Mouse (Mus musculus): ENCODE results near the gene Prrc2a.

Prrc2a gene

GRCm38 (mm10) chr17:35162730-35163129 lies 2.0 kb downstream of the Prrc2a start:
- DNase-seq (ENCODE audit: low read depth, low spot score), result no peak

- no peak for DNase-seq (ENCODE audit: low read depth, low spot score)
Measured at GRCm38 (mm10) chr17:35162121-35162520, 2.6 kb downstream of the Prrc2a start.

GRCm38 (mm10) chr17:35161421-35161820 lies 3.3 kb downstream of the Prrc2a start:
- no peak for DNase-seq (ENCODE audit: low read depth, low spot score)

GRCm38 (mm10) chr17:35159638-35160037 lies 5.1 kb downstream of the Prrc2a start:
- no peak for DNase-seq (ENCODE audit: low read depth, low spot score)

GRCm38 (mm10) chr17:35158850-35159593 lies 5.7 kb downstream of the Prrc2a start:
- DNase-seq (ENCODE audit: low read depth, low spot score), result no peak

- DNase-seq (ENCODE audit: low read depth, low spot score), result no peak
Measured at GRCm38 (mm10) chr17:35157661-35158175, 7.0 kb downstream of the Prrc2a start.

GRCm38 (mm10) chr17:35157254-35157653 lies 7.4 kb downstream of the Prrc2a start:
- DNase-seq (ENCODE audit: low read depth, low spot score), result no peak

GRCm38 (mm10) chr17:35156461-35157200 lies 8.1 kb downstream of the Prrc2a start:
- DNase-seq (ENCODE audit: low read depth, low spot score), result no peak

- DNase-seq (ENCODE audit: low read depth, low spot score), result no peak
Measured at GRCm38 (mm10) chr17:35155451-35155850, 9.2 kb downstream of the Prrc2a start.

GRCm38 (mm10) chr17:35154616-35155015 lies 10.1 kb downstream of the Prrc2a start:
- DNase-seq (ENCODE audit: low read depth, low spot score), result no peak

- DNase-seq (ENCODE audit: low read depth, low spot score), result no peak
Measured at GRCm38 (mm10) chr17:35153931-35154330, 10.8 kb downstream of the Prrc2a start.

GRCm38 (mm10) chr17:35153077-35153476 lies 11.6 kb downstream of the Prrc2a start:
- no peak for DNase-seq (ENCODE audit: low read depth, low spot score)

- DNase-seq (ENCODE audit: low read depth, low spot score), result no peak
Measured at GRCm38 (mm10) chr17:35152121-35152520, 12.6 kb downstream of the Prrc2a start.

- DNase-seq (ENCODE audit: low read depth, low spot score), result no peak
Measured at GRCm38 (mm10) chr17:35147922-35148639, 16.6 kb downstream of the Prrc2a start.

- no peak for DNase-seq (ENCODE audit: low read depth, low spot score)
Measured at GRCm38 (mm10) chr17:35147348-35147747, 17.3 kb downstream of the Prrc2a start.

GRCm38 (mm10) chr17:35146139-35146538 lies 18.6 kb downstream of the Prrc2a start:
- DNase-seq (ENCODE audit: low read depth, low spot score), result no peak

GRCm38 (mm10) chr17:35141971-35142370 lies 22.7 kb downstream of the Prrc2a start:
- DNase-seq (ENCODE audit: low read depth, low spot score), result no peak

- no peak for DNase-seq (ENCODE audit: low read depth, low spot score)
Measured at GRCm38 (mm10) chr17:35140490-35140996, 24.2 kb downstream of the Prrc2a start.

GRCm38 (mm10) chr17:35139269-35139668 lies 25.4 kb downstream of the Prrc2a start:
- no peak for DNase-seq (ENCODE audit: low read depth, low spot score)

- peak; percentile 85 for DNase-seq (ENCODE audit: low read depth, low spot score)
Measured at GRCm38 (mm10) chr17:35135591-35136320, 28.9 kb downstream of the Prrc2a start.
